Mouse (Mus musculus) cerebellum, postnatal 10 days (tissue): ENCODE results near the gene Bmper.

Source experiments
- DNase-seq, 2 experiments: peaks; one replicate each; pipeline ENCODE4 v3.0.0; 2021; ENCODE audit warnings: mixed read lengths in 2 of 2

Bmper gene

GRCm38 (mm10) chr9:23222841-23223548 lies at the start of gene Bmper:
Gene Bmper, plus strand, starts transcription at chr9:23223076.
- peak; percentile 55 to 67 for DNase-seq

DNA sequence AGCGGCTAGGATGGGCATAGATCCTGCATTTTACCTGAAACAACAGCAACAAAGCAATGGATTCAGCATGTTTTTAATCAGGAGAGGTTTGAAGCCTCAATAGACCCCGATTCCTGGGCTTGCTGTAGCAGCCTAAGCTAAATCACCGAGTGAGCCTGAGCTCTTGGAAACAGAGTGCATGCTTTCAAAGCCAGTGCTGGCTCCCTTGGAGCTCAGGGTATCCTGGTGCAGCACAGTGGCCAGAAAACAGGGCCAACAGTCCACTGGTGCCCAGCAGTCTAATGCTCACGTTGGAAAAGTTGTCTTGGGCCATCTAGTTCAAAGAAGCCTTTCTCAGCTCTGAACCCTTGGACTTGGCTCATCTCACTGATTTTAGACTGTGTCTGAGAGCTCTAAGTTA lies 45.4 kb upstream of the Bmper start:
- peak in 1 of 2 experiments; percentile 15 for DNase-seq

- DNase-seq: no peak
Measured at GRCm38 (mm10) chr9:23187181-23187580, 35.7 kb upstream of the Bmper start.

- DNase-seq: no peak
Measured at GRCm38 (mm10) chr9:23188136-23188535, 34.7 kb upstream of the Bmper start.

GRCm38 (mm10) chr9:23190950-23191349 lies 31.9 kb upstream of the Bmper start:
- no peak for DNase-seq

DNA sequence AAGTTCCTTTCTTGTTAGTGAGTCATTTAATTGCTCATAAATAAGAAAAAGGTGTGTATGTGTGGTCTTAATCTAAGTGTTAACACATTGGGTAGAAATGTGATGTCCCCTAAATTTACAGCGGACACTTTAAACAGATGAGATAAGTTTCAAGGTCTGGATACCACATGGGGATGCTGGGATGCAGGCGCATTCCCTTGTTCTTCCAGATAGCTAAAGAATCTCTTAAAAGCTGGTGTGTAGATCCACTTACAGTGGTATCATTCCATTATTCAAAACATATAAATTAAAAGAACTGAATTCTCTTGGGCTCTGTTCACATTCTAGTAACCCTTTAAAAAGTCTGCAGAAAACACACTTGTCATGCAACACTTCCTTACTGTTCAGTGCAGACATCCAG lies 31.4 kb upstream of the Bmper start:
- no peak for DNase-seq

DNA sequence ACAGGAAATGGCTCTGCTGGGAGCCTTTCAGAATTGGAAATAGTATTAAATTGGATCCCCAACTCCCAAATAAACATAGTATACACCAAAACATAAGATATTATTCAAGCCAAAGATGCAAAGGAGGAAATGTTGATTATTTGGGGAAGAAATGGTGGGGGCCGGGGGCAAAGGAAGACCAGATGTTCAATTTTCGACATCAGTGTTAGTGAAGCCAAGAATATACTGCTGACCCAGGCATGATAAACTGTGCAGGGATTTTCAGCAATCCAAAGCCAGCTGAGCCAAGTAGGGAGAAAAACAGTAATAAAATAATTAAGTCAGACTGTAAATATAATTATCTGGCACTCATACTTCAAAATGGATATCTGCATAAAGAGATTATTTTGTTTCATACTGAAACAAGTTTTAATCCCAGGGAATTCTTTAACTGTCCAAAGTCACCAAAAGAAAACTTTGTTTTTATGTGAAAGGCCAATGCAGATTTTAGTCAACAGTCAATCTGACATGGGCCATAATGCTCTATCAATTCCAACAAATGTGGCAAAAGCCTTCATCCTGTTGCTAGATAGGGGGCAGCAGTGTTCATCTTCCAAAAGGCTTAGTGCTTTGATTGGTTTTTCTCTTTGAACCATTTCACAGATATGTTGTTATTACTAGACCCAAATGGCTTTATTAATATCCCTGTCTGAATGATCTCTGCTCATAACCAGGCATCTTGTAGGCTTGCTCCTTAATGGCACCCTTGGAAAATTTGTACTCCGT lies 30.1 kb upstream of the Bmper start:
- no peak for DNase-seq

- DNase-seq: no peak
Measured at GRCm38 (mm10) chr9:23198996-23199395, 23.9 kb upstream of the Bmper start.

GRCm38 (mm10) chr9:23199841-23200240 lies 23.0 kb upstream of the Bmper start:
- DNase-seq: peak in 1 of 2 experiments; percentile 39

- DNase-seq: peak in 1 of 2 experiments; percentile 13
Measured at GRCm38 (mm10) chr9:23200828-23201227, 22.0 kb upstream of the Bmper start.

DNA sequence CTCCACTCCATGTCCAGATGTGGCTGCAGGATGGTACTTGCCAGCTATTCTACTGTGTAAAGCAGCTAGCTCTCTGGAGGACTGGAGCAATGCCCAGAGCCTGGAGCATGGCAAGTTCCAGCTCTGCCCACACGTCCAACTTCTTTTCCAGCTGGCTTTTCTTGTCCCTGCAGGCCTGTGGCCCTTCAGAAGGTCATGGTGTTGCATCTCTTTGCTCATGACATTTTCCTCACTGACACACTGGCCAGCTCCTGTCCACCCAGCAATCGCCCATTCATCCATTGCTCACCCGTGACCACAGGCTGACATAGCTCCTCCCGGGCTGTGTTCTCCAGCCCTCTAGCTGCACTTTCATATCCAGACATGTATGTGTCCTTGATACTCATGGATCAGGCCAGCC lies 20.4 kb upstream of the Bmper start:
- DNase-seq: peak in 1 of 2 experiments; percentile 29

- peak in 1 of 2 experiments; percentile 19 for DNase-seq
Measured at GRCm38 (mm10) chr9:23204339-23205288, 18.3 kb upstream of the Bmper start.

DNA sequence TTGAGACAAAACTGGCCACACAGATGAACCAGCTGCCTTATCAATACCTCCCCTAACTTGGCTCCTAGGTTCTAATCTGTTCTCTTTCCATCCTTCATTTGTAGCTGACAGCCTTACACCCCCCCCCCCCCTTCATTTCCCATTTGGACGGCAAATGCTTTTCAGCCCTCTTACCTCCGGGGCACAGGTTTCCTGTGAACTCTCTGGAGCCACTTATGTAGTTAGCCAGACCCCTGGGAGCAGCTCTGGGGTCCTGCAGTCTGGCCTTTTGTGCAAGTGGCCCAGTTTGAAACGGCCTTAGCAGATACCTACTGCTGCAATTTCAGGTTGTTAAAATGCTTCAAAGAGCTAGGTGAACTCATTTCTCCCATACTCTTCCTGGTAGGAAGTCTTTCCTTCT lies 17.6 kb upstream of the Bmper start:
- DNase-seq: peak in 1 of 2 experiments; percentile 8

- no peak for DNase-seq
Measured at GRCm38 (mm10) chr9:23205757-23206156, 17.1 kb upstream of the Bmper start.

DNA sequence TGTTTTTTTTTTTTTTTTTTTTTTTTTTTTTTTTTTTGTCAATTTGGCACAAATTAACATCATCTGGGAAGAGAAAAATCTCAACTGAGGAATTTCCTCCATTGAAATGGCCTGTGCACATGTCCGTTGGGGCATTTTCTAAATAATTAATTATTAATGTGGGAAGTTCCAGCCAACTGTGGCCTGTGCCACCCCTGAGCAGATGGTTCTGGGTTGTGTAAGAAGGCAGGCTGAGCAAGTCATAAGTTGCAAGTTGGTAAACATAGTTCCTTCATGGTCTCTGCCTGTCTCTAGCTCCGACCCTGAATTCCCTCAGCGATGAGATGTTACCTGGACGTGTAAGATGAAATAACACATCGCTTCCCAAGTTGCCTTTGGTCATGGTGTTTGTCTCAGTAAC lies 16.7 kb upstream of the Bmper start:
- DNase-seq: peak in 1 of 2 experiments; percentile 21

DNA sequence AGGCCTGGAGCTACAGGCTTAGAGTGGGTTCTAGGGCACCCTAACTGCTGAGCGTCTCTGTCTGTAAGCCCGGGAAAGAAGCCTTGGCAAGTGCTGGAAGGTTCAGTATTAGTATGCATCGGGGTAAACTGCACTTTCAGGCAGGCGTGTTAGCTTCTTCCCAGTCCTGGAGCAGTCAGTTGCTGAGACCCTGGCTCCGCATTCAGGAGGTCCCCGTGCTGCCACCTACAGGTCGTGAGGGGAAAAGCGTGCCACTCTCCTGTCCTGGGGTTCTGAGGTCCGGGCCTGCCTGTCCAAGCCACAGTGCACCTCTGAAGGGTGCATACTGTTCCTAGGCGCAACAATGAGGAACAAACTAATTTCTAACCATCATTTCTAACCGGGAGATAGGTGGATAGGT lies 10.6 kb upstream of the Bmper start:
- peak; percentile 89 to 92 for DNase-seq

DNA sequence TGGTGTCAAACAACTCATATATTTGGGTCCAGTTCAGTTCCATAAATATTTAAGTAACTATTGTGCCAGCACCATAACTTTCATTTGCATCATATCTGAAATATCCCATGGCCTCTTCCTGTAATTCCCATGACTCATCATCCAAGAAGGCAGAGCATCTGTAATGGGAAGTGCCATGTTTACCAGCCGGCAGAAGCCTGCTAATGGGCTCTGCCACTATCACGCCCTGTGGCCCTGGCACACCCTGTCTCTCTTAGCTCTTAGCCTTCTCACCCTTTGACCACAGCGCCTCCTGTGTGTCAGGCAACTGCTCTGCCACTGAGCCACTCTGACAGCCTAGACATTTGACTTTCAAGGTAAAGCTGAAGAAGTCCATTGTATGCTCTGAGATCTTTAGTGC lies 3.1 kb upstream of the Bmper start:
- DNase-seq: peak; percentile 32 to 41

- DNase-seq: no peak
Measured at GRCm38 (mm10) chr9:23221976-23222375, 900 bp upstream of the Bmper start.

DNA sequence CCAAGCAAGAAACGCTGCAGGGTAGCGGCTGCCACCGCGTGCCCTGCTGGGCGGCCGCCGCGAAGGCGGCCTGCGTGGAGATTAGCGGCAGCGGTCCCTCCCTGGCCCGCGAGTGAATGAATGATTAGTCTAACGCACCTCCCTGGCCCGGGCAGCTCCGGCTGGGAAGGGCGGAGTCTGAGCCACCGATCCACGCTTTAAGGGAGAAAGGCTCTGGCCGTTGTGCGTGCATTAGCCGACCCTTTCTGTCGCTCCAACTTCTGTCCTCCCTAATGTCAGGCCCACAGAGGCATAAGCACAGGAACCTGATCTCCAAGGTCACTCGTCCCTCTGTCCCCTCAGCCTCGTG lies 410 bp upstream of the Bmper start:
- DNase-seq: peak; percentile 45 to 54

- peak; percentile 32 to 46 for DNase-seq
Measured at GRCm38 (mm10) chr9:23223549-23224077, 737 bp downstream of the Bmper start.

DNA sequence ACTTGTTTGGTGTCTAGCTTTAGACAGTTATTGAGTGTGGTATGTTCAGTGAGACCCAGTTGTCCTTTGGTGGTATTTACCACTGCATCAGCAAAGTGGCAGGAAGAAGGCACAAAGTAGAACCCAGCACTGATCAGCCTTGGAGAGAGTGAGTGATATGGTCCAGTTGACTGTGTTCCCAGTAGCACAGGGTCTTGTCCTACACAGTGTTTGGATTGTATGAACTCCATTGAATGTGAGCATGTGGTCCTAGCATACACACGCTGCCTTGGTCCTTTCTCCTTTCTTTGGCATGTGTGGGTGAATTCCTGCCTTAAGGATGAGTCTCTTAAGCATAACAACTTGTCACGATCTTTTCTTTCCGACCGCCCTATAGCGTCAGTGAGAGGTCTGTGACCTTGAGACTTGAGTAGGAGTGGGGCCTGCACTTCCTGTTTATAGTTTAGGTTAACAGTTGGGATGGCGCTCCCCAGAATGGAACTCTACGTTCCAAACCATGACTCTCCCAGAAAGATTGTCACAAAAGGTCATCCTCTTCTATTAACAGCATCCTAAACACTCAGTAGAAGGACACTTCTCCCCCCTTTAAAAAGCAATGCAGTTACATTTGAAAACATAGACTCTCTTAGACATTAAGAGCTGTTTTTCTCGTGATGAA lies 10.7 kb downstream of the Bmper start:
- no peak for DNase-seq

DNA sequence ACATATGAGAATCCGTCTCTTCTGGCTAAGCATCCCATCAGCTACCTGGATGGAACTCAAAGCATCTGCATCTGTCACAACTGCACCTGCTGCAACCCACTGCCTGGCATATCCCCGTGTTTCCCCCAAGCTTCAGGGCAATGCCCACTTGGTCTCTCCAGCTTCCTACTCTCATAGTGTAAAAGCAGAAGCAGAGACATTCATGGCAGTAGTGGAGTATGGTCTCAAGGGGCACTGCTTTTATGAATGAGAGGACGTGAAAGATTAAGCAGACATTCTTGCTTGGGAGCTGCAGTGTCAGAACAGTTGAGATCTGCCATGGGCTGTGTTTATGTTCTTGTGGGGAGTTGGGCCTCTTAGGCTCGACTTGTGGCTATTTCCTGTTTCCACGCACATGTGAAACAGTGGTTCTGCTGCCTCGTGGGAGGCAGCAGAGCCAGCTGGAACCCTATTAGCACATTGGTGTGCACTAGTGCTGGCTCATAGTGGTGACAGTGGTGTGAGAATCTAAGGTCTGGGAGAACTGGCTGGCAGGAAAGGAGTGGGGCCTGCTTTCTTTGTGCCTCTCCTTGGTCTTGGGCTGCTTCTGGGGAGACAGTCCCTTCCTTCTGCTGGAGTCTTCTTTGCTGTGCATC lies 12.6 kb downstream of the Bmper start:
- no peak for DNase-seq
